Mouse (Mus musculus) thymus, postnatal 36 days (tissue): ENCODE measurements around the gene Adora1.

ENCODE experiments used
- DNase-seq, 2 experiments: peaks; one replicate each; pipeline ENCODE4 v3.0.0; 2022; ENCODE audit warnings: mixed read lengths in 2 of 2

Gene Adora1

GRCm38 (mm10) chr1:134152626-134153590 lies 82.3 kb downstream of the Adora1 start:
- no peak for DNase-seq

DNA sequence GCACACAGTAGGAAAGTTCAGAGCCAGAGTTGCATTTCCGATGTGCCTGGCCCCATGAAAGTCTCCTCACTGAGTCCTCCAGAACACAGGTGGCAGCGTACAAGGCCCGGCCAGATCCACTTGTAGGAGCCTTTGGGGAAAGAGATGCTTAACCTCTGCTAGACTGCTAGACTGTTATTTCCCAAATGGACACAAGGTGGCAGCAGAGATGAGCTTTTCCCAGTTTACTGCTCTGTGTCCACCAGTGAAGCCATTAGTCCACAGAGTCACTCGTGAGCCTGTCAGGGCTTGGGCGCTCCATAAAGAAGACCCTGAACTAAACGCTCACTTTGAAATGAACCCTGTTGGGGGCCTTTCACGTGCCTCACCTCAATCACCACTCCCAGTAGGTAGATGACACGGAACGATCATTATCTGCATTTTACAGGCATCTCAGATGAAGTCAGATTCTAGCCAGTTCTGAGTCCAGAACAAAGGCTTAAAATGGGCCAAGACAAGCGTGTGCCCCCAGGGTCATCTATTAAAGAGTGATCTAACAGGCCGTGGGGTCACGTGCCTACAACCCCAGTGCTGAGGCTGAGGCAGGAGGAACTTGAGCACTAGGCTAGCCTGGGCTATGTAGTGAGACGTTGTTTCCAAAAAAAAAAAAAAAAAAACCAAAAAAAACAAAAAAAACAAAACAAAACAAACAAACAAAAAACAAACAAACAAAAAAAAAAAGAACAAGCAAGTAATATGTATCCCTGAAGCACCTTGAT lies 83.4 kb downstream of the Adora1 start:
- peak; percentile 38 to 53 for DNase-seq

- DNase-seq: no peak
Measured at GRCm38 (mm10) chr1:134150745-134151144, 84.5 kb downstream of the Adora1 start.

- no peak for DNase-seq
Measured at GRCm38 (mm10) chr1:134150076-134150475, 85.2 kb downstream of the Adora1 start.
